Mouse (Mus musculus) midbrain, postnatal 0 days (tissue): ENCODE measurements around the gene Sik1. TPM values are rescaled to one million over a fixed set of nuclear protein-coding genes. Genes with fewer than 3 reads are reported as not detected.
A peak's percentile ranks its signal among the peaks of the same experiment; 100 is the strongest.

Source experiments
- ATAC-seq: fragments of 200-750 bp; cut with Nextera tagmentation; 2 replicates; pipeline ENCODE4 v1.8.0; 2017; ENCODE audit warnings: moderate number of reproducible peaks, mild to moderate bottlenecking, moderate TSS enrichment, moderate library complexity; ENCODE audit not compliant: low FRiP score
- DNase-seq: peaks from one replicate; pipeline ENCODE4 v3.0.0-alpha.2; 2015; ENCODE audit warnings: low spot score
- H3K27ac ChIP-seq: fragments of 300-500 bp; sonication (generic); 2 replicates; pipeline ENCODE4 v1.5.1; 2014; ENCODE audit warnings: low read depth, mild to moderate bottlenecking, low read length, mixed read lengths
- H3K27me3 ChIP-seq: fragments of 300-500 bp; sonication (generic); 2 replicates; pipeline ENCODE4 v1.6.1; 2014; ENCODE audit warnings: low read length, control low read depth, mixed read lengths; ENCODE audit not compliant: insufficient read depth
- H3K36me3 ChIP-seq: fragments of 300-500 bp; sonication (generic); 2 replicates; pipeline ENCODE4 v1.6.1; 2014; ENCODE audit warnings: low read length, control low read depth, mixed read lengths; ENCODE audit not compliant: insufficient read depth
- H3K4me1 ChIP-seq: fragments of 300-500 bp; sonication (generic); 2 replicates; pipeline ENCODE4 v1.6.1; 2014; ENCODE audit warnings: mild to moderate bottlenecking, control low read depth, antibody characterized with exemption, low read length, mixed read lengths; ENCODE audit not compliant: insufficient read depth
- H3K4me2 ChIP-seq: fragments of 300-500 bp; sonication (generic); 2 replicates; pipeline ENCODE4 v1.6.1; 2014; ENCODE audit warnings: low read depth, mild to moderate bottlenecking, low read length, mixed read lengths; ENCODE audit not compliant: poor library complexity, severe bottlenecking
- H3K4me3 ChIP-seq: fragments of 300-500 bp; sonication (generic); 2 replicates; pipeline ENCODE4 v1.5.1; 2014; ENCODE audit warnings: low read depth, mild to moderate bottlenecking, low read length, moderate library complexity
- H3K9ac ChIP-seq: fragments of 300-500 bp; sonication (generic); replicated peaks from 2 replicates; pipeline ENCODE4 v1.6.1; 2014; ENCODE audit warnings: mild to moderate bottlenecking, low read length, moderate library complexity, mixed read lengths; ENCODE audit not compliant: poor library complexity, severe bottlenecking
- H3K9me3 ChIP-seq: fragments of 300-500 bp; sonication (generic); 2 replicates; pipeline ENCODE4 v1.6.1; 2016; ENCODE audit warnings: low read length, control low read depth
- CTCF ChIP-seq: IDR thresholded peaks from 2 replicates; pipeline ENCODE4 v1.5.1; 2016; ENCODE audit warnings: antibody characterized with exemption, mild to moderate bottlenecking
- WGBS: fragments of 180-500 bp; shearing (Covaris S2); extraction: QIAGEN DNeasy Blood & Tissue Kit; methylation state at CpG from one replicate; pipeline ENCODE4 v1.1.7; 2014; 5-methylcytosine and 5-hydroxymethylcytosine counted together
- polyA plus RNA-seq: library from polyadenylated mRNA; unstranded; fragments of >200 nt; fragmentation: Nextera tagmentation; extraction: Ambion mirVana; gene quantifications from 2 replicates; pipeline ENCODE4 v1.2.1, GENCODE M21; 2015
- total RNA-seq: library from RNA; depleted of rRNA; stranded (reverse); fragments of >200 nt; gene quantifications from 2 replicates; pipeline ENCODE4 v1.2.3, GENCODE M21; 2014

Gene Sik1
- total and polyA plus RNA-seq, 2 experiments from 2014 or later, result 22.3 to 54.2 TPM

GRCm38 (mm10) chr17:31877650-31878141 lies 22.1 kb upstream of the Sik1 start:
- 65% methylated on average over 14 of the region's 14 CpGs for WGBS
- 0 out of 2 replicates have a peak overlapping the region, but pooled peaks have one; percentile 12 for H3K27ac ChIP-seq
- TF ChIP-seq CTCF, result no peak
- H3K9me3 ChIP-seq, result no peaks in the 10 kb centered on the region
- H3K36me3 ChIP-seq, result no peaks in the 10 kb centered on the region
- no peak overlapping the region for H3K9ac ChIP-seq
- H3K4me1 ChIP-seq, result no peaks in the 10 kb centered on the region; the same call in 1 of the 2 replicates
- no peaks in the 10 kb centered on the region for H3K27me3 ChIP-seq
- ATAC-seq (no peak), DNase-seq (no peak)
- no peak overlapping the region for H3K4me2 ChIP-seq
- H3K4me3 ChIP-seq, result no peak overlapping the region

GRCm38 (mm10) chr17:31877181-31877581 lies 21.6 kb upstream of the Sik1 start:
- no peak overlapping the region for H3K4me2 ChIP-seq
- no peak overlapping the region for H3K4me3 ChIP-seq
- no peaks in the 10 kb centered on the region for H3K36me3 ChIP-seq
- H3K9me3 ChIP-seq, result no peaks in the 10 kb centered on the region
- ATAC-seq (no peak), DNase-seq (peak; percentile 45)
- H3K4me1 ChIP-seq, result no peaks in the 10 kb centered on the region; the same call in 1 of the 2 replicates
- TF ChIP-seq CTCF, result no peak
- WGBS, result 62% methylated on average over 4 of the region's 4 CpGs
- no peaks in the 10 kb centered on the region for H3K27me3 ChIP-seq
- 0 out of 2 replicates have a peak overlapping the region, but pooled peaks have one; percentile 12 for H3K27ac ChIP-seq
- H3K9ac ChIP-seq, result no peak overlapping the region

- no peak overlapping the region for H3K27ac ChIP-seq
- H3K36me3 ChIP-seq, result no peaks in the 10 kb centered on the region
- H3K4me3 ChIP-seq, result no peak overlapping the region
- DNase-seq (no peak), ATAC-seq (no peak)
- H3K9ac ChIP-seq, result no peak overlapping the region
- WGBS, result 42% methylated on average over 3 of the region's 3 CpGs
- no peak overlapping the region for H3K4me2 ChIP-seq
- no peak for TF ChIP-seq CTCF
- no peaks in the 10 kb centered on the region; the same call in 1 of the 2 replicates for H3K4me1 ChIP-seq
- H3K27me3 ChIP-seq, result no peaks in the 10 kb centered on the region
- H3K9me3 ChIP-seq, result no peaks in the 10 kb centered on the region
Measured at GRCm38 (mm10) chr17:31876775-31877174, 21.2 kb upstream of the Sik1 start.

- no peaks in the 10 kb centered on the region for H3K9me3 ChIP-seq
- DNase-seq (no peak), ATAC-seq (no peak)
- H3K9ac ChIP-seq, result no peak overlapping the region
- H3K4me2 ChIP-seq, result no peak overlapping the region
- no peaks in the 10 kb centered on the region for H3K27me3 ChIP-seq
- no peak for TF ChIP-seq CTCF
- no peaks in the 10 kb centered on the region; the same call in 1 of the 2 replicates for H3K4me1 ChIP-seq
- no peak overlapping the region for H3K27ac ChIP-seq
- WGBS, result 71% methylated on average over 10 of the region's 10 CpGs
- H3K36me3 ChIP-seq, result no peaks in the 10 kb centered on the region
- no peak overlapping the region for H3K4me3 ChIP-seq
Measured at GRCm38 (mm10) chr17:31875326-31875930, 19.8 kb upstream of the Sik1 start.

GRCm38 (mm10) chr17:31874691-31875090 lies 19.1 kb upstream of the Sik1 start:
- no peaks in the 10 kb centered on the region for H3K36me3 ChIP-seq
- no peaks in the 10 kb centered on the region for H3K27me3 ChIP-seq
- DNase-seq (no peak), ATAC-seq (no peak)
- no peaks in the 10 kb centered on the region; the same call in 1 of the 2 replicates for H3K4me1 ChIP-seq
- H3K27ac ChIP-seq, result no peak overlapping the region
- WGBS, result 88% methylated on average over 12 of the region's 12 CpGs
- H3K9me3 ChIP-seq, result no peaks in the 10 kb centered on the region
- TF ChIP-seq CTCF, result no peak
- H3K4me2 ChIP-seq, result no peak overlapping the region
- H3K4me3 ChIP-seq, result no peak overlapping the region
- no peak overlapping the region for H3K9ac ChIP-seq

- Histone ChIP-seq H3K9me3 (no peaks in the 10 kb centered on the region), H3K9ac (no peak overlapping the region), H3K4me1 (no peaks in the 10 kb centered on the region; the same call in 1 of the 2 replicates), H3K36me3 (no peaks in the 10 kb centered on the region), H3K4me2 (no peak overlapping the region), H3K4me3 (no peak overlapping the region), H3K27me3 (no peaks in the 10 kb centered on the region), H3K27ac (no peak overlapping the region)
- no peak for TF ChIP-seq CTCF
- 70% methylated on average over 8 of the region's 8 CpGs for WGBS
- DNase-seq (no peak), ATAC-seq (no peak)
Measured at GRCm38 (mm10) chr17:31873973-31874372, 18.4 kb upstream of the Sik1 start.
